Mouse (Mus musculus) embryonic fibroblast, embryonic 13.5 days (primary cell): Measurements from ENCODE around the gene Abl1.

Experiments used
- CTCF ChIP-seq: IDR thresholded peaks from 2 replicates; pipeline ENCODE4 v1.5.1; 2011; ENCODE audit warnings: mild to moderate bottlenecking, control low read depth, low read length, moderate library complexity, borderline replicate concordance; ENCODE audit not compliant: insufficient read depth
- POLR2A ChIP-seq: IDR thresholded peaks from 2 replicates; pipeline ENCODE4 v1.6.1; 2011; ENCODE audit warnings: low read depth, mild to moderate bottlenecking, control low read depth, low read length, moderate library complexity

DNA sequence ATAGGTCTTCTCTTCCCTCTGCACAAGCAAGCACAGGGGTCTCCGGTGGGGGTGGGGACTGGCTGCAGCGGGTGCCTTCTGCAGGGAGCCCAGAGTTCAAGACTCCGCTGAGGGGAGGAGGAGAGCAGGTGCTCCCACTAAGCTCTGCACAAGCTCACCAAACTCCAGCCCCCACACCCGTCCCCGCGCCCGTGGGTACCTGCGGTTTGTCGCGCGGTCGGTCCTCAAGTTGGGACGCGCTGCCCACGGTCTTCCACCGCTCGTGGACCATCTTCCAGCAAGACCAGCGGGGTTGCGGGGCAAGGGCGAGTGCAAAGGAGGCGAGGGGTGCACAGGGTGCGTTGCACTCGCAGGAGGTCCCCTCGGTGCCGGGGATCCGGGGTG is 157.3 kb downstream of the Abl1 start:
- TF ChIP-seq CTCF = no peak
- TF ChIP-seq POLR2A = no peak
